Mouse (Mus musculus) heart, postnatal 0 days (tissue): Measurements from ENCODE around the gene Ltk. TPM values are rescaled to one million over a fixed set of nuclear protein-coding genes. Genes with fewer than 3 reads are reported as not detected.
A peak's percentile ranks its signal among the peaks of the same experiment; 100 is the strongest.

Source experiments
- ATAC-seq: fragments of 200-750 bp; cut with Nextera tagmentation; 2 replicates; pipeline ENCODE4 v1.8.0; 2017; ENCODE audit warnings: low read depth, moderate number of reproducible peaks, moderate library complexity; ENCODE audit not compliant: insufficient read depth
- DNase-seq: peaks from one replicate; pipeline ENCODE4 v3.0.0-alpha.2; 2016; ENCODE audit warnings: low spot score
- H3K27ac ChIP-seq: fragments of 300-500 bp; sonication (generic); 2 replicates; pipeline ENCODE4 v1.5.1; 2014; ENCODE audit warnings: low read depth, mild to moderate bottlenecking
- H3K27me3 ChIP-seq: fragments of 300-500 bp; sonication (generic); 2 replicates; pipeline ENCODE4 v1.6.1; 2014; ENCODE audit warnings: low read length, mixed read lengths; ENCODE audit not compliant: control insufficient read depth, insufficient read depth
- H3K36me3 ChIP-seq: fragments of 300-500 bp; sonication (generic); replicated peaks from 2 replicates; pipeline ENCODE4 v1.6.1; 2014; ENCODE audit warnings: low read length, mixed read lengths; ENCODE audit not compliant: control insufficient read depth, insufficient read depth
- H3K4me1 ChIP-seq: fragments of 300-500 bp; sonication (generic); 2 replicates; pipeline ENCODE4 v1.6.1; 2014; ENCODE audit warnings: antibody characterized with exemption; ENCODE audit not compliant: control insufficient read depth, insufficient read depth
- H3K4me2 ChIP-seq: fragments of 300-500 bp; sonication (generic); 2 replicates; pipeline ENCODE4 v1.6.1; 2014; ENCODE audit warnings: low read depth, mild to moderate bottlenecking, low read length, moderate library complexity
- H3K4me3 ChIP-seq: fragments of 300-500 bp; sonication (generic); 2 replicates; pipeline ENCODE4 v1.5.1; 2014; ENCODE audit warnings: low read depth, low read length
- H3K9ac ChIP-seq: fragments of 300-500 bp; sonication (generic); replicated peaks from 2 replicates; pipeline ENCODE4 v1.6.1; 2014; ENCODE audit warnings: low read depth, low read length, mixed read lengths
- H3K9me3 ChIP-seq: fragments of 300-500 bp; sonication (generic); replicated peaks from 2 replicates; pipeline ENCODE4 v1.6.1; 2016; ENCODE audit warnings: low read length; ENCODE audit not compliant: control insufficient read depth
- CTCF ChIP-seq: IDR thresholded peaks from 2 replicates; pipeline ENCODE4 v1.5.1; 2016; ENCODE audit warnings: antibody characterized with exemption, control low read depth, low read depth
- EP300 ChIP-seq: IDR thresholded peaks from 2 replicates; pipeline ENCODE4 v1.6.1; 2016; ENCODE audit warnings: antibody characterized with exemption, low read depth
- WGBS: fragments of 180-500 bp; shearing (Covaris S2); extraction: QIAGEN DNeasy Blood & Tissue Kit; methylation state at CpG from one replicate; pipeline ENCODE4 v1.1.7; 2014; 5-methylcytosine and 5-hydroxymethylcytosine counted together
- polyA plus RNA-seq: library from polyadenylated mRNA; unstranded; fragments of >200 nt; fragmentation: Nextera tagmentation; extraction: Ambion mirVana; gene quantifications from 2 replicates; pipeline ENCODE4 v1.2.1, GENCODE M21; 2015
- total RNA-seq: library from RNA; depleted of rRNA; stranded (reverse); fragments of >200 nt; gene quantifications from 2 replicates; pipeline ENCODE4 v1.2.3, GENCODE M21; 2014; ENCODE audit warnings: low replicate concordance

Ltk gene
- total and polyA plus RNA-seq, 2 experiments from 2014 or later = 0.07 TPM; not detected in 1

DNA sequence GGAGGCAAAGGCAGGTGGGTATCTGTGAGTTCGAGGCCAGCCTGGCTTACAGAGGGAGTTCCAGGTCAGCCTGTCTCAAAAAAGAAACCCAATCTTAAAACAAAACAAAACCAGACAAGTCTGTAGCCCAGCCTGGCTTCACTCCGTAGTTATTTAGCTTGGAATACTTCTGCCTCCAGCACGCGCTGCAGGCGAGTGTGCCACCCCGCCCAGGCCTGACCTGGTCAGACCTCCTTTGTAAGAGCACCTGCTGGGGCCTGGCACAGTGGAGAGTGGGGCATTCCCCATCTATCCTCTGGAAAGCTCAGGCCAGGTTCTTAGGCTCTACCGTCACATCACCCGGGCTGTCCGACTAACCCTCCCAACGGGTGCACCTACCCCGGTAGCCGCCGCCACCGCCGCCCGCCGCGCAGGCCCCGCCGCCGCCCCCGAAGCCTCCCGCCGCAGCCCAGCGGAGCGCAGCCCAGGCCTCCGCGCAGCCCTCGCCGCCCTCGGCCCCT lies 2.6 kb downstream of the Ltk start:
- no peak for ATAC-seq
- Histone ChIP-seq H3K27ac (no peak overlapping the region), H3K9ac (peak overlapping the region; percentile 29), H3K9me3 (no peaks in the 10 kb centered on the region), H3K36me3 (no peaks in the 10 kb centered on the region), H3K4me1 (0 out of 2 replicates have a peak, but pooled peaks cover 11% of the 10 kb centered on the region), H3K4me2 (peak overlapping the region; percentile 100), H3K27me3 (peaks cover 66% of the 10 kb centered on the region), H3K4me3 (peak overlapping the region; percentile 66)
- no peak for TF ChIP-seq CTCF
- TF ChIP-seq EP300 = no peak
- DNase-seq = no peak
- WGBS = 4% methylated on average over 28 of the region's 31 CpGs

- TF ChIP-seq EP300 (no peak), CTCF (no peak)
- ATAC-seq (no peak), DNase-seq (no peak)
- H3K4me2 ChIP-seq = no peak overlapping the region
- H3K4me3 ChIP-seq = no peak overlapping the region
- H3K36me3 ChIP-seq = no peaks in the 10 kb centered on the region
- peaks cover 2% of the 10 kb centered on the region; the same call in 1 of the 2 replicates for H3K4me1 ChIP-seq
- H3K27ac ChIP-seq = no peak overlapping the region
- WGBS = 72% methylated on average over 13 of the region's 13 CpGs
- H3K27me3 ChIP-seq = peaks cover 40% of the 10 kb centered on the region
- H3K9me3 ChIP-seq = no peaks in the 10 kb centered on the region
- H3K9ac ChIP-seq = no peak overlapping the region
Observed at GRCm38 (mm10) chr2:119749260-119749659, 11.0 kb downstream of the Ltk start.

DNA sequence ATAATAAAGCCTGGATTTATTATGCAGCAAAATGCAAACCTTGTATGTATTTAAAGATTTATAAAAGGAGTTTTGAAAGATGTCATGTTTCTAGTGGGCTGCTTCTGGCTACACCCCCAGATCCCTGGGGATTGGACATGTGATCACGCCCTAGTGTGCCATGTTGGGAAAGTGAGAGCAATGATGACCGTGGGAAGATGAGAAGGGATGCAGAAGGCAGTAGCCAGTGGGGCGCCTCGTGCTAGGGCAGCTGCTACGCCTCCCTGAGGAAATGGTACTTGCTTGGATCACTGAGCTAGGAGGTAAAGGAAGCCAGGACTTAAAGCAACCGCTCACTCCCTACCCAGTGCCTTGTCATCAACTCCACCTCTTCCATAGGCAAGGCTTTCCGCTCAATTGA lies 12.7 kb downstream of the Ltk start:
- 66% methylated on average over 7 of the region's 7 CpGs for WGBS
- ATAC-seq = no peak
- peaks cover 48% of the 10 kb centered on the region for H3K27me3 ChIP-seq

GRCm38 (mm10) chr2:119745281-119745680 lies 14.9 kb downstream of the Ltk start:
- H3K4me2 ChIP-seq = no peak overlapping the region
- no peaks in the 10 kb centered on the region for H3K9me3 ChIP-seq
- no peak for DNase-seq
- no peak overlapping the region for H3K9ac ChIP-seq
- no peak overlapping the region for H3K4me3 ChIP-seq
- no peaks in the 10 kb centered on the region for H3K36me3 ChIP-seq
- peak; percentile 66 for TF ChIP-seq CTCF
- TF ChIP-seq EP300 = no peak
- H3K4me1 ChIP-seq = peaks cover 29% of the 10 kb centered on the region; the same call in 1 of the 2 replicates
- no peak for ATAC-seq
- 11% methylated on average over 1 of the region's 1 CpGs for WGBS
- H3K27ac ChIP-seq = no peak overlapping the region
- H3K27me3 ChIP-seq = peaks cover 34% of the 10 kb centered on the region

More for the DNA sequence above, 12.7 kb downstream of the Ltk start:
- no peak overlapping the region for H3K9ac ChIP-seq
- no peaks in the 10 kb centered on the region for H3K36me3 ChIP-seq
- H3K4me3 ChIP-seq = no peak overlapping the region
- H3K9me3 ChIP-seq = no peaks in the 10 kb centered on the region
- H3K4me1 ChIP-seq = peaks cover 15% of the 10 kb centered on the region; the same call in 1 of the 2 replicates
- no peak for TF ChIP-seq CTCF
- TF ChIP-seq EP300 = no peak
- DNase-seq = no peak
- H3K27ac ChIP-seq = no peak overlapping the region
- no peak overlapping the region for H3K4me2 ChIP-seq

GRCm38 (mm10) chr2:119744163-119745111 lies 15.8 kb downstream of the Ltk start:
- Histone ChIP-seq H3K27me3 (peaks cover 26% of the 10 kb centered on the region), H3K9ac (peak overlapping the region; percentile 19; the same call in 1 of the 2 replicates), H3K36me3 (no peaks in the 10 kb centered on the region), H3K9me3 (no peaks in the 10 kb centered on the region), H3K4me1 (peaks cover 29% of the 10 kb centered on the region; the same call in 1 of the 2 replicates), H3K4me2 (peak overlapping the region; percentile 62), H3K4me3 (peak overlapping the region; percentile 75), H3K27ac (no peak overlapping the region)
- 4% methylated on average over 46 of the region's 46 CpGs for WGBS
- TF ChIP-seq EP300 = no peak
- peak; percentile 9; the same call in 1 of the 2 replicates for TF ChIP-seq CTCF
- DNase-seq = no peak
- ATAC-seq = peak; percentile 31; the same call in 1 of the 2 replicates
